Mouse (Mus musculus) stomach, embryonic 16.5 days (tissue): ENCODE results near the gene D17Wsu92e. TPM values are rescaled to one million over a fixed set of nuclear protein-coding genes. Genes with fewer than 3 reads are reported as not detected.

Experiments used
- ATAC-seq: fragments of 200-750 bp; cut with Nextera tagmentation; 2 replicates; pipeline ENCODE4 v1.8.0; 2017; ENCODE audit warnings: moderate number of reproducible peaks, moderate TSS enrichment; ENCODE audit not compliant: insufficient read depth, low FRiP score
- H3K27ac ChIP-seq: fragments of 300-500 bp; sonication (generic); 2 replicates; pipeline ENCODE4 v1.5.1; 2014; ENCODE audit warnings: low read length
- H3K27me3 ChIP-seq: fragments of 300-500 bp; sonication (generic); 2 replicates; pipeline ENCODE4 v1.6.1; 2014; ENCODE audit warnings: low read length, control low read depth, mixed read lengths; ENCODE audit not compliant: control insufficient read depth, insufficient read depth
- H3K36me3 ChIP-seq: fragments of 300-500 bp; sonication (generic); 2 replicates; pipeline ENCODE4 v1.6.1; 2014; ENCODE audit warnings: low read length; ENCODE audit not compliant: control insufficient read depth, insufficient read depth
- H3K4me1 ChIP-seq: fragments of 300-500 bp; sonication (generic); 2 replicates; pipeline ENCODE4 v1.6.1; 2014; ENCODE audit warnings: low read length, control low read depth, mixed read lengths; ENCODE audit not compliant: control insufficient read depth, insufficient read depth
- H3K4me2 ChIP-seq: fragments of 300-500 bp; sonication (generic); 2 replicates; pipeline ENCODE4 v1.6.1; 2014; ENCODE audit warnings: low read depth, low read length, mixed read lengths
- H3K4me3 ChIP-seq: fragments of 300-500 bp; sonication (generic); replicated peaks from 2 replicates; pipeline ENCODE4 v1.5.1; 2014; ENCODE audit warnings: mild to moderate bottlenecking, low read length
- H3K9ac ChIP-seq: fragments of 300-500 bp; sonication (generic); 2 replicates; pipeline ENCODE4 v1.6.1; 2014; ENCODE audit warnings: low read length
- H3K9me3 ChIP-seq: fragments of 300-500 bp; sonication (generic); replicated peaks from 2 replicates; pipeline ENCODE4 v1.6.1; 2016; ENCODE audit warnings: low read length, control low read depth; ENCODE audit not compliant: control insufficient read depth
- WGBS: fragments of 180-500 bp; shearing (Covaris S2); extraction: QIAGEN DNeasy Blood & Tissue Kit; methylation state at CpG from one replicate; pipeline ENCODE4 v1.1.7; 2014; 5-methylcytosine and 5-hydroxymethylcytosine counted together
- polyA plus RNA-seq: library from polyadenylated mRNA; unstranded; fragments of >200 nt; fragmentation: Nextera tagmentation; extraction: Ambion mirVana; gene quantifications from 2 replicates; pipeline ENCODE4 v1.2.1, GENCODE M21; 2015

Gene D17Wsu92e
- polyA plus RNA-seq, 1 experiment from 2014 or later = 21.2 TPM

GRCm38 (mm10) chr17:27705661-27706060, 114.8 kb downstream of the D17Wsu92e start:
- Histone ChIP-seq H3K36me3 (no peaks in the 10 kb centered on the region), H3K4me3 (no peak overlapping the region), H3K27me3 (no peaks in the 10 kb centered on the region), H3K27ac (no peak overlapping the region), H3K4me1 (peaks cover 5% of the 10 kb centered on the region), H3K4me2 (no peak overlapping the region), H3K9ac (no peak overlapping the region), H3K9me3 (no peaks in the 10 kb centered on the region)
- 42% methylated on average over 10 of the region's 10 CpGs for WGBS
- ATAC-seq = peak; percentile 41; the same call in 1 of the 2 replicates

GRCm38 (mm10) chr17:27703961-27704621, 116.4 kb downstream of the D17Wsu92e start:
- peaks cover 5% of the 10 kb centered on the region for H3K4me1 ChIP-seq
- H3K9ac ChIP-seq = no peak overlapping the region
- no peaks in the 10 kb centered on the region for H3K36me3 ChIP-seq
- no peak overlapping the region for H3K4me3 ChIP-seq
- 56% methylated on average over 5 of the region's 5 CpGs for WGBS
- H3K27ac ChIP-seq = no peak overlapping the region
- ATAC-seq = no peak
- peaks cover 5% of the 10 kb centered on the region; the same call in 1 of the 2 replicates for H3K9me3 ChIP-seq
- H3K27me3 ChIP-seq = no peaks in the 10 kb centered on the region
- H3K4me2 ChIP-seq = no peak overlapping the region

- Histone ChIP-seq H3K4me2 (peak overlapping the region; percentile 64), H3K9me3 (peaks cover 5% of the 10 kb centered on the region; the same call in 1 of the 2 replicates), H3K4me3 (peak overlapping the region; percentile 33), H3K27ac (no peak overlapping the region), H3K36me3 (no peaks in the 10 kb centered on the region), H3K27me3 (no peaks in the 10 kb centered on the region), H3K9ac (peak overlapping the region; percentile 66), H3K4me1 (no peaks in the 10 kb centered on the region; the same call in 1 of the 2 replicates)
- no peak for ATAC-seq
- WGBS = under 1% methylated on average over 34 of the region's 34 CpGs
Observed at GRCm38 (mm10) chr17:27702518-27702917, 117.9 kb downstream of the D17Wsu92e start.

- no peak overlapping the region for H3K4me2 ChIP-seq
- WGBS = 74% methylated on average over 6 of the region's 6 CpGs
Observed at GRCm38 (mm10) chr17:27701856-27702255, 118.6 kb downstream of the D17Wsu92e start.

More at GRCm38 (mm10) chr17:27701856-27702255, 118.6 kb downstream of the D17Wsu92e start:
- Histone ChIP-seq H3K36me3 (no peaks in the 10 kb centered on the region), H3K9me3 (peaks cover 5% of the 10 kb centered on the region; the same call in 1 of the 2 replicates), H3K27ac (no peak overlapping the region), H3K4me3 (no peak overlapping the region), H3K27me3 (no peaks in the 10 kb centered on the region), H3K4me1 (no peaks in the 10 kb centered on the region), H3K9ac (no peak overlapping the region)
- ATAC-seq = no peak

Other genes with a start within 250 kb of the D17Wsu92e start
- 63.1 and 63.4 TPM in 2 replicates for gene Nudt3, start 197.2 kb downstream of the D17Wsu92e start, polyA plus RNA-seq
- gene RPS10-NUDT3, start 185.4 kb downstream of the D17Wsu92e start, polyA plus RNA-seq = not detected in 2 replicates
- gene Rps10, start 184.0 kb downstream of the D17Wsu92e start, polyA plus RNA-seq = 734 and 881 TPM in 2 replicates
- gene Pacsin1, start 165.1 kb downstream of the D17Wsu92e start, polyA plus RNA-seq = 1.2 and 1.6 TPM in 2 replicates
- 22.5 and 28.4 TPM in 2 replicates for gene Spdef, start 91.7 kb downstream of the D17Wsu92e start, polyA plus RNA-seq
- 228 and 245 TPM in 2 replicates for gene Snrpc, start 17.5 kb upstream of the D17Wsu92e start, polyA plus RNA-seq
- 4.4 and 5.9 TPM in 2 replicates for gene Uhrf1bp1, start 35.8 kb upstream of the D17Wsu92e start, polyA plus RNA-seq
- 14.5 and 15.3 TPM in 2 replicates for gene Anks1, start 88.7 kb upstream of the D17Wsu92e start, polyA plus RNA-seq
- gene Taf11, start 89.2 kb upstream of the D17Wsu92e start, polyA plus RNA-seq = 50.9 and 57.8 TPM in 2 replicates